Mouse (Mus musculus) lung, postnatal 0 days (tissue): ENCODE measurements around the gene Exosc3. TPM values are rescaled to one million over a fixed set of nuclear protein-coding genes. Genes with fewer than 3 reads are reported as not detected.

ENCODE experiments used
- ATAC-seq: fragments of 200-750 bp; cut with Nextera tagmentation; 2 replicates; pipeline ENCODE4 v1.8.0; 2017; ENCODE audit warnings: moderate library complexity
- DNase-seq: peaks from one replicate; pipeline ENCODE4 v3.0.0-alpha.2; 2016; ENCODE audit warnings: low spot score
- H3K27ac ChIP-seq: fragments of 300-500 bp; sonication (generic); 2 replicates; pipeline ENCODE4 v1.5.1; 2014; ENCODE audit warnings: antibody characterized with exemption, mild to moderate bottlenecking, low read length, mixed read lengths
- H3K27me3 ChIP-seq: fragments of 300-500 bp; sonication (generic); replicated peaks from 2 replicates; pipeline ENCODE4 v1.6.1; 2014; ENCODE audit warnings: low read length, mixed read lengths; ENCODE audit not compliant: insufficient read depth
- H3K36me3 ChIP-seq: fragments of 300-500 bp; sonication (generic); 2 replicates; pipeline ENCODE4 v1.6.1; 2014; ENCODE audit warnings: low read length, mixed read lengths; ENCODE audit not compliant: insufficient read depth
- H3K4me1 ChIP-seq: fragments of 300-500 bp; sonication (generic); 2 replicates; pipeline ENCODE4 v1.6.1; 2014; ENCODE audit warnings: antibody characterized with exemption, low read depth, low read length, mixed read lengths; ENCODE audit not compliant: insufficient read depth
- H3K4me2 ChIP-seq: fragments of 300-500 bp; sonication (generic); replicated peaks from 2 replicates; pipeline ENCODE4 v1.6.1; 2014; ENCODE audit warnings: low read depth, mild to moderate bottlenecking, low read length, moderate library complexity, mixed read lengths
- H3K4me3 ChIP-seq: fragments of 300-500 bp; sonication (generic); 2 replicates; pipeline ENCODE4 v1.5.1; 2014; ENCODE audit warnings: low read depth, low read length
- H3K9ac ChIP-seq: fragments of 300-500 bp; sonication (generic); replicated peaks from 2 replicates; pipeline ENCODE4 v1.6.1; 2014; ENCODE audit warnings: low read depth, mild to moderate bottlenecking
- H3K9me3 ChIP-seq: fragments of 300-500 bp; sonication (generic); 2 replicates; pipeline ENCODE4 v1.6.1; 2016; ENCODE audit warnings: low read length, mixed read lengths
- CTCF ChIP-seq: IDR thresholded peaks from 2 replicates; pipeline ENCODE4 v1.5.1; 2016; ENCODE audit warnings: antibody characterized with exemption, mild to moderate bottlenecking
- EP300 ChIP-seq: IDR thresholded peaks from 2 replicates; pipeline ENCODE4 v1.6.1; 2016; ENCODE audit warnings: antibody characterized with exemption, mild to moderate bottlenecking, control low read depth
- WGBS: fragments of 180-500 bp; shearing (Covaris S2); extraction: QIAGEN DNeasy Blood & Tissue Kit; methylation state at CpG from one replicate; pipeline ENCODE4 v1.1.7; 2014; 5-methylcytosine and 5-hydroxymethylcytosine counted together
- polyA plus RNA-seq: library from polyadenylated mRNA; unstranded; fragments of >200 nt; fragmentation: Nextera tagmentation; extraction: Ambion mirVana; gene quantifications from 2 replicates; pipeline ENCODE4 v1.2.1, GENCODE M21; 2015

Gene Exosc3
- polyA plus RNA-seq, 1 experiment from 2014 or later = 44.5 TPM

DNA sequence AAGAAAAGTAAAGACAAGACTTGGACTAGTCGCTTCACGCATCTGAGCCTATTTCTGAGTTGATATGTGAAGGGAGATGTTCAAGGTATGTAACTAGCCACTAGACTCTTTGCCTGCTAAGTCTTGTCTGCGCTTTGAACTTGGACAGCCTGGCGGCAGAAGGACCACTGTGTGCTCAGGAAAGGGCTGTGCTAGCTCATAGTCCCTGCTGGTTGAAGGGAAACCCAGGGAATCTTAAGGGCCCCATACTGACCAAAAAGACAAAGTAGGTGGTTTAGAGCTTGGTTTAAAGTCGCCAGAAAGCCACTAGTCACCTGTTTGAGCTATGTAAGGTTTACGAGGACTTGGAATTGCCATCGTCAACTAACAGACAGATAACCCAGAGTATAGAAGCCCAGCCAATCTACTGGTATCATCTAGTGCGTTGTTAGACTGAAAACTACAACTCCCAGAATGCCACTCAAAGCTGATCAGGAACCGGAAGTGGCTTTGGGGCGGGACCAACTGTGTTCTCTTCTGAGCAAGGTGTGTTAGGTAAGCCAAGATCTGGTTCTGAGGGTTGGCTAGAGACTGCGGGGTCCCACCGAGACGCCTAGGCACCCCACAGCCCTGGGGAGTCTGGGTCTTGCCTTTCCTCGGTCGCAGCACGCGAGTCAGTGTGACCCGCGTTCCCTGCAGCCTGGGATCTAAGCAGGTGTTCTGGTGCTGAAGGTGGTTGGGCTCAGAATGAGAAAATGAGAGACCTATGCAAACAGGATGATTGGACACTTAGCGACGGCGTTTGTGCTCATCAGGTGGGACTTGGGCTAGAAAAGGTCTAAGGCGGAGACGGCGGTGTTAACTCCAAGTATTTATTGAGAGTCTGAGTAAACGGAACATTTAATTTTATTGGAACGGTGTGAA lies 45.6 kb downstream of the Exosc3 start, which contains the start of gene Trmt10b:
Gene Trmt10b, plus strand, starts transcription at position 466 of the 903 bp plus-strand sequence.
- WGBS = 18% methylated on average over 27 of the region's 27 CpGs

DNA sequence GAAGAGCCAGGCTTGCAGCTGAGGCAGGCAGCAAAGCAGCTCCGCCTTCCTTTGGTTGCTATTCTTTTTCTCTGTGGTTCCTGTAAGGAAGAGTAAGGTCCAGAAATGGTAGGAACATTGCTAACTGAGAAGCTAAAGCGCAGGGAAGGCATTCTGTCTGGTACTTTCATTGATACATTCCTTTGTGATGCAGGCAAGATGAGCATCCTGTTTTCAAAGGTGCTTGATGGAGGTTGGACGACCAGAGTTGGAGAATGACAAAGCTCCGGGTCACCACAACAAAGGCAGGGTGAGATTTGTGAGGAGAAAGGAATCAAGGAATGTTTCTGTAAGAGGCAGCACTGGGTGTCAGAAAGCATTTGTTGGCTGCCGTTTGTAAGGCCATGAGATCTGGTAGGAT lies 54.6 kb downstream of the Exosc3 start:
- no peaks in the 10 kb centered on the region for H3K36me3 ChIP-seq
- H3K9ac ChIP-seq = no peak overlapping the region
- no peak overlapping the region for H3K4me3 ChIP-seq
- H3K27me3 ChIP-seq = no peaks in the 10 kb centered on the region
- ATAC-seq (no peak), DNase-seq (no peak)
- 74% methylated on average over 5 of the region's 5 CpGs for WGBS
- no peak overlapping the region for H3K4me2 ChIP-seq
- no peak overlapping the region for H3K27ac ChIP-seq
- H3K9me3 ChIP-seq = no peaks in the 10 kb centered on the region
- TF ChIP-seq CTCF (no peak), EP300 (no peak)
- no peaks in the 10 kb centered on the region for H3K4me1 ChIP-seq

More for the DNA sequence above, 45.6 kb downstream of the Exosc3 start, which contains the start of gene Trmt10b:
- H3K27me3 ChIP-seq = no peaks in the 10 kb centered on the region
- TF ChIP-seq CTCF (no peak), EP300 (no peak)
- H3K36me3 ChIP-seq = no peaks in the 10 kb centered on the region
- H3K4me2 ChIP-seq = peak within 1 kb of the TSS; percentile 63
- peak; percentile 87 for ATAC-seq
- H3K4me3 ChIP-seq = peak within 1 kb of the TSS; percentile 61
- H3K4me1 ChIP-seq = 0 out of 2 replicates have a peak, but pooled peaks cover 4% of the 10 kb centered on the region
- H3K9ac ChIP-seq = peak within 1 kb of the TSS; percentile 23
- no peaks in the 10 kb centered on the region for H3K9me3 ChIP-seq
- DNase-seq = peak; percentile 92
- no peak within 1 kb of the TSS for H3K27ac ChIP-seq

DNA sequence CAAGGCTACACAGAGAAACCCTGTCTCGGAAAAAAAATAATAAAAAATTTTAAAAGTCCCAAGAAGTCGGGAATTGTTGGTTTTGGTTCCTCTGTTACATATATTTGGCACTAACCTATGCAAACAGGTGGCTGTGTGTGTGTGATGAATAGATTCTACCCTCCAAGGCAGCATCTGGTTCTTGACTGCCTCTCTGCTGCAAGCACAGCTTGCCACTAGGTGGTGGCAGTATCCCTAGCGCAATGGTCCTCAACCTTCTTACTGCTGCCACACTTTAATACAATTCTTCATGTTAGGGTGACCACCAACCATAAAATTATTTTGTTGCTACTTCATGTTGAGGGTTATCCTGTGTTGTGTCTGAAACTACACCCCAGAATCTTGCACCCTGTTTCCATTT lies 56.2 kb downstream of the Exosc3 start:
- 45% methylated on average over 3 of the region's 3 CpGs for WGBS
- H3K27ac ChIP-seq = no peak overlapping the region

DNA sequence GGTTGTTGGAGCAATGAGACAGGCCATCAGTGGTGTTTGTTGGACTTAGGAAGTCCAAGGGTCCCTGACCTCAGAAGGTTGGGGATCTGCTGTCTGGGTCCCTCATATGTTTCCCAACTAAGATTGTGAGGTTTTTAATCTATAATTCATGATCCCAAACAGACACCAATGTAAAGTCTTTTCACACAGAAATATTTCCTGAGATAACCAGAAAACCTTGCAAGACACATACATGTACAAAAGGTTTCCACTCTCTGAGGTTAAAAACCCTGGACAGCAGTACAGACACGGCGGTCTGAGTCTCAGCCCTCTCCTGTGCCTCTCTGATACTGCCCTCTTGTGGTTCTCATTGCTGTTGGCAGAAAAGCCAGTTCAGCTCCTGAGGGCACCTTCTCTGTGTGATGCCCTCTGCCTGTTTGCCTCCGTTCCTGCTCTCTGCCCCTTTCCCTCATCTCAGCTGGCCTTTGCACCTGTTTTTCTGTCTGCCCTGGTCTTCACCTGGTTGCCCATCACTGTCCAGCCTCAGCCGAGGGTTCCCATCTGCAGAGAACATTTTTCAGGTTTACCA lies 62.5 kb downstream of the Exosc3 start:
- Histone ChIP-seq H3K9ac (no peak overlapping the region), H3K27me3 (no peaks in the 10 kb centered on the region), H3K4me3 (no peak overlapping the region), H3K4me1 (no peaks in the 10 kb centered on the region), H3K4me2 (no peak overlapping the region), H3K27ac (no peak overlapping the region), H3K36me3 (no peaks in the 10 kb centered on the region), H3K9me3 (no peaks in the 10 kb centered on the region)
- whole genome bisulfite sequencing = 20% methylated on average over 4 of the region's 4 CpGs
- peak; percentile 84 for DNase-seq
- TF ChIP-seq CTCF (peak; percentile 97), EP300 (no peak)
- ATAC-seq = peak; percentile 68

More for the DNA sequence above, 56.2 kb downstream of the Exosc3 start:
- H3K4me2 ChIP-seq = no peak overlapping the region
- no peaks in the 10 kb centered on the region for H3K4me1 ChIP-seq
- H3K36me3 ChIP-seq = no peaks in the 10 kb centered on the region
- no peak overlapping the region for H3K9ac ChIP-seq
- ATAC-seq (no peak), DNase-seq (peak; percentile 16)
- TF ChIP-seq CTCF = peak; percentile 76
- TF ChIP-seq EP300 = no peak
- H3K9me3 ChIP-seq = no peaks in the 10 kb centered on the region
- H3K4me3 ChIP-seq = no peak overlapping the region
- H3K27me3 ChIP-seq = no peaks in the 10 kb centered on the region

DNA sequence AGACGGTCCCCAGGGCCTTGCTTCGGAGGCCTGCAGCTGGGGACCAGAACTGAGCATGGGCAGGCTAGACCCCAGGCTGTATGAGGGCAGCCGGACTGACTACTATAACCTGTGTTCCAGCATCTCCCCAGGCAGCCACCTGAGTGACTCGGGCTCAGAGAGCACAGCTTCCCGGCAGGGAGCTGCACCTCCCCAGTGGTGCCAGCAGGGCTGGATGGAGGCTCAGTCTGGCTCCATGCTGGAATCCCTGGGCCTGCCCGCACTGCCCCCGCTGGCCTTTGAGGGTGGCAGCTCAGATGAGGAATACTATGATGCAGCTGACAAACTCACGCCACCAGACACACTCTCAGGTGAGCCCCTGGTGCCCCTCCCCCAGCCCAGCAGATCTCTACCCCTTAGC lies 63.2 kb downstream of the Exosc3 start:
- no peak overlapping the region for H3K9ac ChIP-seq
- ATAC-seq = no peak
- peak; percentile 41 for TF ChIP-seq CTCF
- no peak for TF ChIP-seq EP300
- no peaks in the 10 kb centered on the region for H3K27me3 ChIP-seq
- no peak overlapping the region for H3K4me2 ChIP-seq
- no peak overlapping the region for H3K27ac ChIP-seq
- 48% methylated on average over 8 of the region's 8 CpGs for WGBS
- no peak overlapping the region for H3K4me3 ChIP-seq
- no peak for DNase-seq
- no peaks in the 10 kb centered on the region for H3K4me1 ChIP-seq
- no peaks in the 10 kb centered on the region for H3K9me3 ChIP-seq
- no peaks in the 10 kb centered on the region for H3K36me3 ChIP-seq

DNA sequence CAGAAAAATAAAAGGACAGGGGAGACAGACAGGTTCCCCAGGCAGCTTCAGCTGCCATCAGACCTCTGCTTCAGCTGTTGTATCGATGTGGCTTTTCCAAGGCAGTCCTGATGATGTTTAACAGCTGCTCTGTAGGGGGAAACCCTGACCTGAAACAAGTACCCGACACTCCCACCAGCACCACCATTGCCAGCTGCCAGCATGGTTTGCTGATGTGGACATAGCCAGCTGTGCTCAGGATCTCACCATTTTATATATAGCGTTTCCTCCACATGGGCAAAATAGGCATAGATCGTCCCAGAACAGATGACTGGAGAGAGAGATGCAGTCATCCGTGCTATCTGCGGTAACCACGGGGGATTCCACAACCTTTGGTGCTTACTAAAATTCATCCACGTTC lies 66.8 kb downstream of the Exosc3 start:
- no peaks in the 10 kb centered on the region for H3K27me3 ChIP-seq
- H3K9ac ChIP-seq = no peak overlapping the region
- no peaks in the 10 kb centered on the region for H3K9me3 ChIP-seq
- H3K36me3 ChIP-seq = no peaks in the 10 kb centered on the region
- H3K4me1 ChIP-seq = no peaks in the 10 kb centered on the region
- TF ChIP-seq EP300 = no peak
- TF ChIP-seq CTCF = no peak
- no peak for ATAC-seq
- no peak overlapping the region for H3K4me3 ChIP-seq
- H3K4me2 ChIP-seq = no peak overlapping the region
- no peak for DNase-seq
- no peak overlapping the region for H3K27ac ChIP-seq
- 76% methylated on average over 8 of the region's 8 CpGs for WGBS
